Mouse (Mus musculus) bone marrow, adult 2 months (tissue): ENCODE measurements around the gene Cct2.

ENCODE experiments used
- CTCF ChIP-seq: fragments of 200-500 bp; IDR thresholded peaks from 2 replicates; pipeline ENCODE4 v1.5.1; 2011; ENCODE audit warnings: low read length, control low read depth; ENCODE audit not compliant: control insufficient read depth, insufficient read depth
- POLR2A ChIP-seq: fragments of 200-500 bp; IDR thresholded peaks from 2 replicates; pipeline ENCODE4 v1.6.1; 2011; ENCODE audit warnings: low read depth, mild to moderate bottlenecking, control low read depth, low read length, borderline replicate concordance; ENCODE audit not compliant: control insufficient read depth

DNA sequence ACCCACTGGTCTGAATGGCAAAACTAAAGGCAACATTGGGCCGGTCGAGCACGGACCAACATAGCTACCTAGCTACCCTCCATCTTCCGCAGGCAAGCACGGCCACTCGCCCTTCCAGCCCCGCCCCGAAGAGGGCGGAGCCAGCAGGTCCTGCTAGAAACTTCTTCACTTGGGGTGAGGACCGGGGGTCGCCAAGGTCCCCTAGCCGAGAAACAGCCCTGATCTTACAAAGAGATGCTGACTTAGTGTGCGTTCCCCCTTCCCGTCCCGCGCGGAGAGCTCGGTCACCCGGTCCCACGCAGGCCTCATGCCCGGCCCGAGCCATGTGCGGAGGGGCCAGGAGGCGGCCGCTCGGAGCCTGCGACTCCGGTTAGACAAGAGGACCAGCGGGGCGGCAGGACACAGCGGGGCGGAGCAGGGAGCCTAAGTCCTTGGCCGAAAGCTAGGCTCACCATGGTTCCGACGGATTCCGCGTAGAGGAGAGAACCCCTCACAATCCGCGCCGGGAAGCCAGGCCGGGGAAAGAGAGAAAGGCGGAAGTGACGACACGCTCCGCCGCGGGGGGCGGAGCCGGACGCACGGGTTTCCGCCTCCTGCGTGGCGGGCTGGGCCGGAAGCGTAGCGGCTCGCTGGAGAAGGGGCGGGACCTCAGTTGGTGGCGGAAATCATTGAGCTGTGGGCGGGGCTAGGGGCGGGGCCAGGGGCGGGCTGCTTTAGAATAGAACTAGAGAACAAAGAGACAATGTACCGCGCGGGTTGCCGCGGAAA lies at the start of gene Cct2:
- TF ChIP-seq CTCF (no peak), POLR2A (peak; percentile 57; the same call in 1 of the 2 replicates)
